8 mouse cellular contexts compared by ENCODE assay signal in the genomic region with DNA sequence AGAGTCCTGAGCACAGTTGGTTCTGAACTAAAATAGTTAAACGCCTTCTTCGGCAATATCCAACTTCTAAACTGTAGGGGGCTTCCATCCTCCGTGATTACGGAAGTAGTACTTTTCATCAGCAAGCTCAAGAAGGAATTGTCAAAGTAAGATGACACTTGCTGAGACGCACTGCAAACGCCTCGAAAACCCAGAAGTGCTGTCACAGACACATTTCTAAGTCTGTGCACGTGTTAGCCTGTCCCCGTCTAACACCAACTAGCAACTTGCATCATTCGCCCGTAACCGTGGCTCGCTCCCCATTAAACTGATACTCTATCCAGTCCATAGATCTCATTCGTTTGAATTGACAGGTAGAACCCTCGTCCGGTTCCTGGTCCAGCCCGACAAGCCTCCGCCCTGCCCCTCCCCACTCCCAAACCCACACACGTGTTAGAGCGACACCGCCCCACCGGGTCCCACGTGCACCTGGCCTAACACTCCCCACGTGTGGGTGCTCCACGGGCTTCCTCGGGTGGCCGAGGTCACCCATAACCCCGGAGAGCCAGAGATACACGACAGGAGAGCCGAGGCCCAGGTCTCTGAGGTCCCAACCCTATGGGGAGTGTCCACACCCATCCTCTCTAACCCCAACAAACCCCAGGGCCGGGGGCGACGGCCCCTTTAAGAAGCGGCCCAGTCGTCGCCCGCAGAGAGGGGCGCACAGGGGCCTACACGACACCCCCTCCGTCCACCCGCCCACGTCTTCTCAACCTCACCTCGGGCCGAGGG. TPM values are rescaled to one million over a fixed set of nuclear protein-coding genes. Genes with fewer than 3 reads are reported as not detected.
A peak's percentile ranks its signal among the peaks of the same experiment; 100 is the strongest.
DNase-seq lines count a peak whose midpoint lies in the region; ATAC-seq and TF ChIP-seq lines count a peak whose summit lies in the region.

No protein-coding gene starts in this region.

- peak overlapping the region; percentile 95 for H3K4me3 ChIP-seq in embryonic facial prominence, embryonic 13.5 days
- H3K4me3 ChIP-seq in heart, adult 2 months, result peak overlapping the region; percentile 96
- H3K4me3 ChIP-seq in kidney, adult 2 months (ENCODE audit: insufficient read depth, low read depth, low read length), result peak overlapping the region; percentile 74
- H3K4me3 ChIP-seq in limb, embryonic 11.5 days (ENCODE audit: low read depth, low read length), result peak overlapping the region; percentile 94
- H3K4me3 ChIP-seq in midbrain, embryonic 13.5 days (replicated peaks), result peak overlapping the region; percentile 93
- peak overlapping the region; percentile 85 for H3K4me3 ChIP-seq in spleen, adult 2 months (ENCODE audit: extremely low read depth, insufficient read depth, insufficient read length)

- H3K4me2 ChIP-seq in embryonic facial prominence, embryonic 13.5 days, result peak overlapping the region; percentile 66
- H3K4me2 ChIP-seq in limb, embryonic 11.5 days (ENCODE audit: low read depth, severe bottlenecking), result peak overlapping the region; percentile 73
- peak overlapping the region; percentile 88 for H3K4me2 ChIP-seq in midbrain, embryonic 13.5 days (replicated peaks)

- DNase-seq in A20 (ENCODE audit: low read depth, low spot score), result peak; percentile 87
- peak; percentile 33 to 50 for DNase-seq in adrenal gland, postnatal 4 days (ENCODE audit: low spot score in 2 of 2)
- peak; percentile 79 to 84 for DNase-seq in heart, adult 2 months
- DNase-seq in kidney, adult 2 months, result peak; percentile 84
- peak; percentile 76 for DNase-seq in limb, embryonic 11.5 days (ENCODE audit: low spot score)
- DNase-seq in spleen, adult 2 months (ENCODE audit: low read depth in 1 of 2, low spot score in 2 of 2), result peak; percentile 52 to 70

- H3K36me3 ChIP-seq in embryonic facial prominence, embryonic 13.5 days, result peaks cover 14% of the 10 kb centered on the region; the same call in 1 of the 2 replicates
- peaks cover 12% of the 10 kb centered on the region for H3K36me3 ChIP-seq in heart, adult 2 months (ENCODE audit: control insufficient read depth, insufficient read depth, low read length)
- no peaks in the 10 kb centered on the region for H3K36me3 ChIP-seq in kidney, adult 2 months (ENCODE audit: control insufficient read depth, insufficient read depth, low read length)
- H3K36me3 ChIP-seq in limb, embryonic 11.5 days (ENCODE audit: control insufficient read depth, insufficient read depth, low read length), result no peaks in the 10 kb centered on the region; the same call in 1 of the 2 replicates
- H3K36me3 ChIP-seq in midbrain, embryonic 13.5 days, result 0 out of 2 replicates have a peak, but pooled peaks cover 2% of the 10 kb centered on the region
- H3K36me3 ChIP-seq in spleen, adult 2 months (ENCODE audit: control insufficient read depth, insufficient read depth, low read length), result no peaks in the 10 kb centered on the region

- H3K79me2 ChIP-seq in heart, adult 2 months (replicated peaks; ENCODE audit: control insufficient read depth, insufficient read depth, low read length), result peaks cover 6% of the 10 kb centered on the region

- no peak for TF ChIP-seq POLR2A in heart, adult 2 months (IDR thresholded peaks at IDR 0.05; ENCODE audit: insufficient read depth, low read depth, low read length)
- TF ChIP-seq POLR2A in kidney, adult 2 months (IDR thresholded peaks at IDR 0.05; ENCODE audit: low read depth, low read length), result no peak
- no peak for TF ChIP-seq POLR2A in spleen, adult 2 months (IDR thresholded peaks at IDR 0.05; ENCODE audit: low read depth, low read length)

- peak; percentile 76 for ATAC-seq in embryonic facial prominence, embryonic 13.5 days (ENCODE audit: insufficient number of reproducible peaks, insufficient read depth, low FRiP score, low TSS enrichment, low read depth)
- ATAC-seq in limb, embryonic 11.5 days (ENCODE audit: insufficient number of reproducible peaks, low FRiP score, low TSS enrichment, low read depth), result peak; percentile 78
- peak; percentile 81 for ATAC-seq in midbrain, embryonic 13.5 days

- peaks cover 20% of the 10 kb centered on the region for H3K4me1 ChIP-seq in embryonic facial prominence, embryonic 13.5 days
- H3K4me1 ChIP-seq in heart, adult 2 months (ENCODE audit: control insufficient read depth, insufficient read depth, low read length), result peaks cover 4% of the 10 kb centered on the region
- peaks cover 3% of the 10 kb centered on the region; the same call in 1 of the 2 replicates for H3K4me1 ChIP-seq in kidney, adult 2 months (ENCODE audit: control insufficient read depth, insufficient read depth, low read length)
- H3K4me1 ChIP-seq in limb, embryonic 11.5 days (ENCODE audit: control insufficient read depth, insufficient read depth, low read length), result peaks cover 3% of the 10 kb centered on the region; the same call in 1 of the 2 replicates
- peaks cover 32% of the 10 kb centered on the region for H3K4me1 ChIP-seq in midbrain, embryonic 13.5 days (replicated peaks)
- no peaks in the 10 kb centered on the region for H3K4me1 ChIP-seq in spleen, adult 2 months (ENCODE audit: control insufficient read depth, insufficient read depth, insufficient read length)

- 0 out of 2 replicates have a peak, but pooled peaks have one; percentile 17 for TF ChIP-seq EP300 in heart, adult 2 months (IDR thresholded peaks at IDR 0.05; ENCODE audit: insufficient read depth, low read depth, low read length)

- H3K9me3 ChIP-seq in embryonic facial prominence, embryonic 13.5 days, result no peaks in the 10 kb centered on the region
- no peaks in the 10 kb centered on the region for H3K9me3 ChIP-seq in limb, embryonic 11.5 days (ENCODE audit: control insufficient read depth, low read length)
- no peaks in the 10 kb centered on the region for H3K9me3 ChIP-seq in midbrain, embryonic 13.5 days

- intact Hi-C loops in heart, adult 2 months (cut with DNase I), result loop anchor here (2.0 kb wide), 2 partner anchors 72 to 116 kb away; no protein-coding TSS in a partner anchor

- H3K27me3 ChIP-seq in embryonic facial prominence, embryonic 13.5 days, result no peaks in the 10 kb centered on the region
- no peaks in the 10 kb centered on the region for H3K27me3 ChIP-seq in heart, adult 2 months (ENCODE audit: control insufficient read depth, insufficient read depth, low read length)
- H3K27me3 ChIP-seq in kidney, adult 2 months (replicated peaks; ENCODE audit: control insufficient read depth, insufficient read depth, low read length), result no peaks in the 10 kb centered on the region
- H3K27me3 ChIP-seq in limb, embryonic 11.5 days (ENCODE audit: control insufficient read depth, insufficient read depth, low read length), result no peaks in the 10 kb centered on the region
- H3K27me3 ChIP-seq in midbrain, embryonic 13.5 days, result no peaks in the 10 kb centered on the region
- H3K27me3 ChIP-seq in spleen, adult 2 months (ENCODE audit: control insufficient read depth, insufficient read depth, low read length), result no peaks in the 10 kb centered on the region

- peak; percentile 41 for TF ChIP-seq CTCF in heart, adult 2 months (IDR thresholded peaks at IDR 0.05)
- TF ChIP-seq CTCF in kidney, adult 2 months (conservative IDR thresholded peaks at IDR 0.05; ENCODE audit: insufficient read depth, insufficient read length, low read depth, low read length), result no peak
- no peak for TF ChIP-seq CTCF in spleen, adult 2 months (IDR thresholded peaks at IDR 0.05; ENCODE audit: extremely low read depth, insufficient read depth, insufficient read length, insufficient replicate concordance)

- H3K27ac ChIP-seq in embryonic facial prominence, embryonic 13.5 days, result peak overlapping the region; percentile 98
- H3K27ac ChIP-seq in heart, adult 2 months, result peak overlapping the region; percentile 95
- H3K27ac ChIP-seq in kidney, adult 2 months (ENCODE audit: insufficient read depth, low read depth, low read length), result peak overlapping the region; percentile 37
- peak overlapping the region; percentile 94 for H3K27ac ChIP-seq in limb, embryonic 11.5 days (replicated peaks; ENCODE audit: low read depth, low read length)
- H3K27ac ChIP-seq in midbrain, embryonic 13.5 days, result peak overlapping the region; percentile 97
- peak overlapping the region; percentile 99 for H3K27ac ChIP-seq in spleen, adult 2 months (ENCODE audit: insufficient read depth, low read length)

- under 1% methylated on average over 43 of the region's 44 CpGs for WGBS in embryonic facial prominence, embryonic 13.5 days
- WGBS in heart, adult 2 months, result under 1% methylated on average over 44 of the region's 44 CpGs
- WGBS in kidney, adult 2 months, result under 1% methylated on average over 44 of the region's 44 CpGs
- WGBS in limb, embryonic 11.5 days, result under 1% methylated on average over 40 of the region's 44 CpGs
- under 1% methylated on average over 40 of the region's 44 CpGs for WGBS in midbrain, embryonic 13.5 days
- WGBS in spleen, adult 2 months, result under 1% methylated on average over 44 of the region's 44 CpGs

- peak overlapping the region; percentile 98 for H3K9ac ChIP-seq in embryonic facial prominence, embryonic 13.5 days
- peak overlapping the region; percentile 95 for H3K9ac ChIP-seq in heart, adult 2 months (ENCODE audit: low read depth, low read length)
- H3K9ac ChIP-seq in limb, embryonic 11.5 days (ENCODE audit: low read length), result peak overlapping the region; percentile 87
- H3K9ac ChIP-seq in midbrain, embryonic 13.5 days (replicated peaks), result peak overlapping the region; percentile 94

RNA-seq across cellular contexts. Expression of gene Ino80, which starts 0.7 kb away (rescaled TPM):
- total RNA-seq in adrenal gland, postnatal 4 days (2021), result 10 to 100 TPM; 25.0 to 26.7 TPM
- 4.5 and 4.9 TPM in 2 replicates for polyA plus RNA-seq in embryonic facial prominence, embryonic 13.5 days (2015; fragmentation: Nextera tagmentation; extraction: Ambion mirVana)
- total RNA-seq in heart, adult 2 months (2021), result 1 to 10 TPM; 9.5 to 9.7 TPM
- 5.1 and 7.0 TPM in 2 replicates for polyA plus RNA-seq in heart, adult 2 months (2012; rRNA removed)
- 6.5 and 6.7 TPM in 2 replicates for polyA plus RNA-seq in kidney, adult 2 months (2012; rRNA removed)
- polyA plus RNA-seq in limb, embryonic 11.5 days (2014; fragmentation: Nextera tagmentation; extraction: Ambion mirVana), result 5.2 TPM in 2 replicates
- 3.7 and 4.2 TPM in 2 replicates for polyA plus RNA-seq in midbrain, embryonic 13.5 days (2015; fragmentation: Nextera tagmentation; extraction: Ambion mirVana)
- 7.3 and 8.0 TPM in 2 replicates for polyA plus RNA-seq in spleen, adult 2 months (2012; rRNA removed)

Comparison
In these comparisons a context has a peak if more than half of its experiments do, and no peak if none do; other contexts are left out.
1. Peak in every context shown above with its lines: DNase-seq, ATAC-seq, H3K4me3 ChIP-seq and H3K27ac ChIP-seq.
2. H3K27ac ChIP-seq: peak in every context shown above with its lines; median percentile 99 in spleen, adult 2 months; 98 in embryonic facial prominence, embryonic 13.5 days; 97 in midbrain, embryonic 13.5 days; 95 in heart, adult 2 months; 94 in limb, embryonic 11.5 days; 37 in kidney, adult 2 months.